Mouse (Mus musculus): ENCODE measurements around the gene Tsc22d1. TPM values are rescaled to one million over a fixed set of nuclear protein-coding genes. Genes with fewer than 3 reads are reported as not detected.

Gene Tsc22d1
- polyA plus RNA-seq, 1 experiment from 2014 or later = 343 TPM

DNA sequence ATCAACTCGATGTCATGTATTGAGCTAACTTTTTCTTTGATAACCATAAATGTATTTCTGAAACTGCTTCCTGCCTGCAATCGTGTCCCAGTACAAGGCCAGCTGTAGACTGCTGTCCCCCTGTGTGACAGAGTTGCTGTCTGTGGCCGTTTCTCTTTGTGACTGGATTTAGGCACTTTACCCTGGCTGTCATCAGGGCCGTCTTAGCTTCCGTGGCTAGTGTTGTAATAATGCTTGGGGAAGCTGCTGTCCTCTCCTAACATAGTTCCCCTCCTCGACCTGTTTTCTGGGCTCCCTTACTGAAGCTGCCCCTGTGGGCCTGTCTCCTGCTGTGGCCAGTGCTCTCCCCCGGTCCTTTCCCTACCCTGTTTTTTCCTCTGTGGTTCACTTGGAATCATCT is 83.4 kb downstream of the Tsc22d1 start:
- WGBS = 74% methylated on average over 7 of the region's 7 CpGs

GRCm38 (mm10) chr14:76499492-76499891 is 84.7 kb downstream of the Tsc22d1 start:
- peaks cover 34% of the 10 kb centered on the region for H3K4me1 ChIP-seq
- H3K9me3 ChIP-seq (replicated peaks) = no peaks in the 10 kb centered on the region
- no peaks in the 10 kb centered on the region for H3K27me3 ChIP-seq (ENCODE audit: low read depth, poor library complexity, severe bottlenecking)
- no peak overlapping the region for H3K4me3 ChIP-seq
- no peaks in the 10 kb centered on the region for H3K36me3 ChIP-seq
- no peak for DNase-seq (ENCODE audit: low spot score)
- no peak overlapping the region for H3K27ac ChIP-seq
- WGBS = 92% methylated on average over 6 of the region's 6 CpGs

More for the DNA sequence above, 83.4 kb downstream of the Tsc22d1 start:
- no peaks in the 10 kb centered on the region for H3K27me3 ChIP-seq (ENCODE audit: low read depth, poor library complexity, severe bottlenecking)
- no peak for DNase-seq (ENCODE audit: low spot score)
- no peak overlapping the region for H3K4me3 ChIP-seq
- H3K36me3 ChIP-seq = peaks cover 11% of the 10 kb centered on the region; the same call in 1 of the 2 replicates
- peaks cover 24% of the 10 kb centered on the region for H3K4me1 ChIP-seq
- H3K9me3 ChIP-seq (replicated peaks) = no peaks in the 10 kb centered on the region
- H3K27ac ChIP-seq = peak overlapping the region; percentile 42; the same call in 1 of the 2 replicates

GRCm38 (mm10) chr14:76500036-76500435 is 85.3 kb downstream of the Tsc22d1 start:
- Histone ChIP-seq H3K4me3 (no peak overlapping the region), H3K27me3 (ENCODE audit: low read depth, poor library complexity, severe bottlenecking) (no peaks in the 10 kb centered on the region), H3K9me3 (replicated peaks) (no peaks in the 10 kb centered on the region), H3K4me1 (peaks cover 28% of the 10 kb centered on the region), H3K27ac (peak overlapping the region; percentile 58), H3K36me3 (no peaks in the 10 kb centered on the region)
- 39% methylated on average over 5 of the region's 5 CpGs for WGBS
- no peak for DNase-seq (ENCODE audit: low spot score)

DNA sequence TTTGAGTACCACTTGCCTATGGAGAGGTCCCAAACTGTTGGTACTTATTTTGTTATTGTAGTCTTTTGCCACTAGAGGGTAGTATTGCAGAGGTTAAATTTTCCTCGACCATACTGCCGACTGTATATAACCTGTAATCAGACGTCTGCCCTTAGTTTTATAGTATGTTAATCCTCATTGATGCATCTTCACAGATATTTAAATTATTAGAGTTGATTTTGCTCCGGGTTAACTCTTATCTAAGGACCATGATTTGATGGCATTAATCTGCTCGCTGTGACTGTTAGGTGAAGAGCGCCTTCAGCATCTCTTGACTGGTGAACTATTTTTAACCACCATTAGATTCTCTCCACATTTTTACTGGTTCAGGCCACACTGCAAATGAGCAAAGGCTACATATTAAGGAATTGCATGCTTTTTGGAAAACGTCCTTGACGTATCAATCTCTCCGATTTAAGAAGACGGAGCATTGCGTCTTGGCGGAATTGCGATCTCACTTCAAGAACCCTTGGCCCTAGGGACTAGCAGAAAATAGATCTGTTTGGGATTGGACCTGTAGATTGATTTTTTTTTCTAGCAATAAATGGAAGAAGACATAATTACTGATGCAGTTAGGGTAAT is 88.6 kb downstream of the Tsc22d1 start:
- Histone ChIP-seq H3K27ac (peak overlapping the region; percentile 99), H3K9me3 (replicated peaks) (no peaks in the 10 kb centered on the region), H3K27me3 (ENCODE audit: low read depth, poor library complexity, severe bottlenecking) (no peaks in the 10 kb centered on the region), H3K4me3 (peak overlapping the region; percentile 74), H3K4me1 (peaks cover 35% of the 10 kb centered on the region), H3K36me3 (peaks cover 22% of the 10 kb centered on the region)
- WGBS = 8% methylated on average over 13 of the region's 13 CpGs
- no peak for DNase-seq (ENCODE audit: low spot score)

DNA sequence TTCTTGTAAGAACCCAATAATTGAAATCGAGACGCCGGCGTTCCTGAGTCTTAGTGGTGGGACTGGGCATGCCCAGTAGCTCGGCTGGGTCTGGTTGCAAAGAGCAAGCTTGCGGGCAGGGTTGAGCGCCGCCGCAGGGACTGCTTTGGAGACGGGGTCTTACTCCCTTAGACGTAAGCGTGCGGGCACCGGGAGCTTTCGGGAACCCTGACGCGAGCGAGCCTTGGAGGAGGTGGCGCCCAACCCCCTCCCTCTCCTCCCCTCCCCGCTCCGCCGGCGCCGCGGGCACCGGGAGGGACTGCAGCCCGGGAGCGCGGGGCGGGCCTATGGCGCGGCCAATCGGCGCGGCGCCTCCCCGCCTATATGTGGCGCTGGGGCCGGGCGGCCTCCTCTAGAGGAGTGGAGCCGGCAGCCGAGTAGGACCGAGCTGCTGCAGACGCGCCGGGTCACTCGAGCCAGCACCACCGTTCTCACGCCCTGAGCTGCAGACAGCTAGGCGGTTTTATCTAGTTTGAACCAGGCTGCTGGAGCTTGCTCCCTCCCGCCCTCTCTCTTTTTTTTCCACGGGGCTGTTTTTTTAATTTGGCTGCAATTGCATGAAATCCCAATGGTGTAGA is 89.5 kb downstream of the Tsc22d1 start:
- peaks cover 22% of the 10 kb centered on the region for H3K36me3 ChIP-seq
- WGBS = under 1% methylated on average over 52 of the region's 52 CpGs
- peak; percentile 95 for DNase-seq (ENCODE audit: low spot score)
- H3K4me1 ChIP-seq = peaks cover 34% of the 10 kb centered on the region
- peak overlapping the region; percentile 74 for H3K4me3 ChIP-seq
- no peaks in the 10 kb centered on the region for H3K27me3 ChIP-seq (ENCODE audit: low read depth, poor library complexity, severe bottlenecking)
- no peaks in the 10 kb centered on the region for H3K9me3 ChIP-seq (replicated peaks)
- H3K27ac ChIP-seq = peak overlapping the region; percentile 99

DNA sequence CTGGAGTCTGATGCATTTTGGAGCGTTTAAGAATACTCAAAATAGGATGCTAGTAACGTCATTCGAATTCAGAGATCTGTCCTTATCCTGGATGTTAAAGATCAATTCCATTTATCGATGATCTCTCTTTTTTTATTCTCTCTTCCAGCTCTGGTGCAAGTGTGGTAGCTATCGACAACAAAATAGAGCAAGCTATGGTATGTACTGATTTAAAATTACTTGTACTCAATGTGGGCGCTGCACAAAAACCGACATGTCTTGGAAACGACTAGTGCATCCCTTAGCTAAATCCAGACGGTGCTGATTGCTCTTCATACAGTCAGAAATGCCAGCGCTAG is 90.3 kb downstream of the Tsc22d1 start:
- WGBS = 2% methylated on average over 10 of the region's 10 CpGs
- H3K4me1 ChIP-seq = peaks cover 28% of the 10 kb centered on the region

GRCm38 (mm10) chr14:76505439-76506220 is 90.9 kb downstream of the Tsc22d1 start:
- Histone ChIP-seq H3K36me3 (peaks cover 33% of the 10 kb centered on the region), H3K4me3 (peak overlapping the region; percentile 74), H3K27me3 (ENCODE audit: low read depth, poor library complexity, severe bottlenecking) (no peaks in the 10 kb centered on the region), H3K27ac (peak overlapping the region; percentile 99), H3K4me1 (peaks cover 25% of the 10 kb centered on the region), H3K9me3 (replicated peaks) (no peaks in the 10 kb centered on the region)
- DNase-seq (ENCODE audit: low spot score) = peak; percentile 94
- WGBS = under 1% methylated on average over 31 of the region's 31 CpGs

More for the DNA sequence above, 90.3 kb downstream of the Tsc22d1 start:
- Histone ChIP-seq H3K4me3 (peak overlapping the region; percentile 74), H3K27me3 (ENCODE audit: low read depth, poor library complexity, severe bottlenecking) (no peaks in the 10 kb centered on the region), H3K9me3 (replicated peaks) (no peaks in the 10 kb centered on the region), H3K27ac (peak overlapping the region; percentile 99), H3K36me3 (peaks cover 28% of the 10 kb centered on the region)
- DNase-seq (ENCODE audit: low spot score) = no peak

GRCm38 (mm10) chr14:76506425-76507205 is 91.9 kb downstream of the Tsc22d1 start:
- Histone ChIP-seq H3K36me3 (peaks cover 33% of the 10 kb centered on the region), H3K4me1 (peaks cover 25% of the 10 kb centered on the region), H3K4me3 (peak overlapping the region; percentile 74), H3K27me3 (ENCODE audit: low read depth, poor library complexity, severe bottlenecking) (no peaks in the 10 kb centered on the region), H3K9me3 (replicated peaks) (no peaks in the 10 kb centered on the region), H3K27ac (peak overlapping the region; percentile 99)
- peak; percentile 53 for DNase-seq (ENCODE audit: low spot score)
- WGBS = 54% methylated on average over 27 of the region's 27 CpGs

DNA sequence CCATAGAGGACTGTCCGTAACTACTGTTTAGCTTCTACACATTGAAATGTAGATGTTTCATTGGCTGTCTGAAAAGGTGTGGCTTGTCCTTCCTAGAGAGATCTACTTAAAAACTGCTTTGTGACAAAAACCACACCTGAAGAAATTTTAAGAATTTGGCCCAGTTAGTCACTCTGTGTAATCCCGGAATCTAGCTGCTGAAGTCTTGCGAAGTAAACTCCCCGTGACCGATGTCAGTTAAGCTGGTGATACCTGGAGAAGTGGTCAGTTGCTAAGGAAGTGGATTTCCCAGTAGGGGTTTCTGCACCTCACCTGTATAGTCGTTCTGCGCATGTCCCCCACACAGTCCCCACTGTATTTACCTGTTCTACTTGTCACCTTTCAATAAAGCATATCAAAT is 92.6 kb downstream of the Tsc22d1 start:
- H3K27ac ChIP-seq = no peak overlapping the region
- DNase-seq (ENCODE audit: low spot score) = no peak
- H3K27me3 ChIP-seq (ENCODE audit: low read depth, poor library complexity, severe bottlenecking) = no peaks in the 10 kb centered on the region
- peaks cover 25% of the 10 kb centered on the region for H3K4me1 ChIP-seq
- H3K9me3 ChIP-seq (replicated peaks) = no peaks in the 10 kb centered on the region
- peaks cover 33% of the 10 kb centered on the region for H3K36me3 ChIP-seq
- WGBS = 95% methylated on average over 7 of the region's 7 CpGs
- H3K4me3 ChIP-seq = peak overlapping the region; percentile 74; the same call in 1 of the 2 replicates

- H3K27me3 ChIP-seq (ENCODE audit: low read depth, poor library complexity, severe bottlenecking) = no peaks in the 10 kb centered on the region
- H3K4me3 ChIP-seq = no peak overlapping the region
- 89% methylated on average over 9 of the region's 9 CpGs for WGBS
- DNase-seq (ENCODE audit: low spot score) = no peak
- H3K27ac ChIP-seq = no peak overlapping the region
- no peaks in the 10 kb centered on the region for H3K9me3 ChIP-seq (replicated peaks)
- peaks cover 33% of the 10 kb centered on the region for H3K36me3 ChIP-seq
- peaks cover 29% of the 10 kb centered on the region for H3K4me1 ChIP-seq
Observed at GRCm38 (mm10) chr14:76507804-76508500, 93.2 kb downstream of the Tsc22d1 start.

GRCm38 (mm10) chr14:76508701-76509100 is 93.9 kb downstream of the Tsc22d1 start:
- peaks cover 33% of the 10 kb centered on the region for H3K36me3 ChIP-seq
- peaks cover 32% of the 10 kb centered on the region for H3K4me1 ChIP-seq
- no peak overlapping the region for H3K4me3 ChIP-seq
- H3K9me3 ChIP-seq (replicated peaks) = no peaks in the 10 kb centered on the region
- H3K27me3 ChIP-seq (ENCODE audit: low read depth, poor library complexity, severe bottlenecking) = no peaks in the 10 kb centered on the region
- H3K27ac ChIP-seq = no peak overlapping the region
- DNase-seq (ENCODE audit: low spot score) = no peak
- WGBS = 82% methylated on average over 10 of the region's 10 CpGs

DNA sequence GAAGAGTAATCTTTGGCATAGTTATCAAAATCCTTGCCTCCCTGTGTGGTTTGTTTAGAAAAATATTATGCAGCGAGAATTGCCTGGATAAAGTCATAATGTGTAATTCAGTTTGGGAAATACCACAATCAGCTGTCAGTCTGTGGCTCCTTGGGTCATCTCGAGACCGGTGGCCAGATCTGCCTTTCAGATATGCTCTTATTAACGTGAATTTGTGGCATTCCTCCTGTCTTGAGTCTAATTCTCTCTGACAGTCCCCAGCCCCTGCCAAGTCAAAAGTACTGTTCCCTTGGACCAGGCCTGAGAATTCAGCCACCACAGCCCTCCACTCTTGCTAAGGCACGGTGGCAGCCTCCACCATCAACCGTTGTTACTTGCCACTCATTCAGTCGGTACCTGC is 97.2 kb downstream of the Tsc22d1 start:
- 89% methylated on average over 7 of the region's 7 CpGs for WGBS
- H3K36me3 ChIP-seq = peaks cover 25% of the 10 kb centered on the region
- peaks cover 33% of the 10 kb centered on the region for H3K4me1 ChIP-seq
- DNase-seq (ENCODE audit: low spot score) = no peak
- H3K9me3 ChIP-seq (replicated peaks) = no peaks in the 10 kb centered on the region
- H3K27me3 ChIP-seq (ENCODE audit: low read depth, poor library complexity, severe bottlenecking) = no peaks in the 10 kb centered on the region
- H3K27ac ChIP-seq = no peak overlapping the region
- no peak overlapping the region for H3K4me3 ChIP-seq
